8 mouse cellular contexts compared by ENCODE assay signal in the genomic region with DNA sequence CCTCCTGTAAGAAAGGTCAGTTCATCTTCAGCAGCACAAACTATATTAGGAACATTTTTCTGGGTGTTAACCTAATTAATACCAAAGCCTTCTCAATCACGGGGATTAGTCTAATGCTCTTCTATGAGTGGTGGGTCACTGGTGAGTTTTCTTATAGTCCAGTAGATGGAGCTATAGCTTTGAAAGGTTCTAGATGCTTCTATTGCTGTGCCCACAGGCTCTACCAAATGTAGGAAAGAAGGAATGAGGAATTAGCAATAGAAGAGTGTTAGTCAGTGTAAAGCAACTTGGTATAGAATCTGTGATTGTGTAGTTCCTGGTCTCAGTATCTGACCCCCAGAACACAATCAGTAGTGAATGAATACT.
DNase-seq lines count a peak whose midpoint lies in the region; ATAC-seq and TF ChIP-seq lines count a peak whose summit lies in the region.

No protein-coding gene starts in this region.

- DNase-seq in embryonic facial prominence, embryonic 11.5 days (ENCODE audit: low spot score): peak; percentile 38
- no peak for DNase-seq in embryonic facial prominence, embryonic 10.5 days (ENCODE audit: low spot score)
- DNase-seq in layer of hippocampus, adult 2 months (ENCODE audit: low spot score in 2 of 2): peak in 1 of 2 experiments; percentile 5
- DNase-seq in layer of hippocampus, adult 8-10 months (ENCODE audit: low spot score in 2 of 2): no peak
- DNase-seq in G1E (ENCODE audit: low spot score): peak; percentile 11
- DNase-seq in lung, postnatal 36 days: peak; percentile 42
- no peak for DNase-seq in adrenal gland, postnatal 14 days

- H3K9ac ChIP-seq in embryonic facial prominence, embryonic 11.5 days (replicated peaks; ENCODE audit: low read length): no peak overlapping the region

- H3K4me2 ChIP-seq in embryonic facial prominence, embryonic 11.5 days (ENCODE audit: low read depth, low read length): no peak overlapping the region

- H3K27me3 ChIP-seq in embryonic facial prominence, embryonic 11.5 days (ENCODE audit: control insufficient read depth, insufficient read depth, low read length): no peaks in the 10 kb centered on the region
- H3K27me3 ChIP-seq in embryonic facial prominence, embryonic 10.5 days (replicated peaks; ENCODE audit: low read depth, poor library complexity, severe bottlenecking): no peaks in the 10 kb centered on the region
- peaks cover 12% of the 10 kb centered on the region; the same call in 1 of the 2 replicates for H3K27me3 ChIP-seq in G1E (ENCODE audit: insufficient read depth, low read length)

- H3K4me3 ChIP-seq in embryonic facial prominence, embryonic 11.5 days (ENCODE audit: low read depth, low read length): no peak overlapping the region
- no peak overlapping the region for H3K4me3 ChIP-seq in embryonic facial prominence, embryonic 10.5 days
- no peak overlapping the region for H3K4me3 ChIP-seq in layer of hippocampus, adult 2 months
- H3K4me3 ChIP-seq in G1E (ENCODE audit: low read depth, low read length): no peak overlapping the region

- WGBS in embryonic facial prominence, embryonic 11.5 days: 17% methylated on average over 1 of the region's 1 CpGs
- WGBS in embryonic facial prominence, embryonic 10.5 days: 12% methylated on average over 1 of the region's 1 CpGs

- H3K9me3 ChIP-seq in embryonic facial prominence, embryonic 11.5 days (replicated peaks; ENCODE audit: control insufficient read depth, low read length): no peaks in the 10 kb centered on the region
- no peaks in the 10 kb centered on the region for H3K9me3 ChIP-seq in embryonic facial prominence, embryonic 10.5 days
- no peaks in the 10 kb centered on the region for H3K9me3 ChIP-seq in G1E (replicated peaks)

- H3K27ac ChIP-seq in embryonic facial prominence, embryonic 11.5 days (replicated peaks; ENCODE audit: low read depth, low read length): no peak overlapping the region
- no peak overlapping the region for H3K27ac ChIP-seq in embryonic facial prominence, embryonic 10.5 days (replicated peaks)
- no peak overlapping the region for H3K27ac ChIP-seq in layer of hippocampus, adult 2 months

- ATAC-seq in embryonic facial prominence, embryonic 11.5 days (replicated peaks; ENCODE audit: insufficient number of reproducible peaks, low FRiP score, low TSS enrichment, low read depth): no peak
- ATAC-seq in G1E (ENCODE audit: extremely low read depth, insufficient number of reproducible peaks, low FRiP score, poor library complexity, severe bottlenecking): no peak
- no peak for ATAC-seq in erythroblast, adult 5-6 weeks (replicated peaks; ENCODE audit: low FRiP score, poor library complexity, severe bottlenecking)

- no peaks in the 10 kb centered on the region for H3K4me1 ChIP-seq in embryonic facial prominence, embryonic 11.5 days (ENCODE audit: control insufficient read depth, insufficient read depth, low read length)
- no peaks in the 10 kb centered on the region for H3K4me1 ChIP-seq in embryonic facial prominence, embryonic 10.5 days
- H3K4me1 ChIP-seq in G1E (ENCODE audit: insufficient read depth, low read depth, low read length): no peaks in the 10 kb centered on the region; the same call in 1 of the 2 replicates

- TF ChIP-seq CTCF in layer of hippocampus, adult 2 months (conservative IDR thresholded peaks at IDR 0.05): peak; percentile 89
- 0 out of 2 replicates have a peak, but pooled peaks have one; percentile 8 for TF ChIP-seq CTCF in G1E (IDR thresholded peaks at IDR 0.05; ENCODE audit: low read depth, low read length)

- H3K36me3 ChIP-seq in embryonic facial prominence, embryonic 11.5 days (replicated peaks; ENCODE audit: control insufficient read depth, insufficient read depth, low read depth, low read length): no peaks in the 10 kb centered on the region
- H3K36me3 ChIP-seq in embryonic facial prominence, embryonic 10.5 days (replicated peaks): no peaks in the 10 kb centered on the region
- no peaks in the 10 kb centered on the region for H3K36me3 ChIP-seq in G1E (replicated peaks)

Comparison
In these comparisons a context has a peak if more than half of its experiments do, and no peak if none do; other contexts are left out.
1. DNase-seq: peak in embryonic facial prominence, embryonic 11.5 days (single experiment), G1E (single experiment) and lung, postnatal 36 days (single experiment); none in embryonic facial prominence, embryonic 10.5 days (single experiment), layer of hippocampus, adult 8-10 months (0 of 2) and adrenal gland, postnatal 14 days (single experiment).